Mouse (Mus musculus) kidney, adult 2 months (tissue): ENCODE results near the gene Gm37240. TPM values are rescaled to one million over a fixed set of nuclear protein-coding genes. Genes with fewer than 3 reads are reported as not detected.
A peak's percentile ranks its signal among the peaks of the same experiment; 100 is the strongest.

Experiments used
- DNase-seq: peaks from one replicate; pipeline ENCODE4 v3.0.0; 2021
- H3K27ac ChIP-seq: fragments of 200-500 bp; 2 replicates; pipeline ENCODE4 v1.5.1; 2012; ENCODE audit warnings: low read depth, low read length, control low read depth, inconsistent platforms; ENCODE audit not compliant: insufficient read depth
- H3K27me3 ChIP-seq: fragments of 200-500 bp; replicated peaks from 2 replicates; pipeline ENCODE4 v1.6.1; 2012; ENCODE audit warnings: mild to moderate bottlenecking, moderate library complexity, low read length, inconsistent platforms; ENCODE audit not compliant: control insufficient read depth, insufficient read depth
- H3K36me3 ChIP-seq: fragments of 200-500 bp; 2 replicates; pipeline ENCODE4 v1.6.1; 2012; ENCODE audit warnings: mild to moderate bottlenecking, moderate library complexity, low read length, inconsistent platforms; ENCODE audit not compliant: control insufficient read depth, insufficient read depth
- H3K4me1 ChIP-seq: fragments of 200-500 bp; 2 replicates; pipeline ENCODE4 v1.6.1; 2011; ENCODE audit warnings: low read length; ENCODE audit not compliant: control insufficient read depth, insufficient read depth
- H3K4me3 ChIP-seq: fragments of 200-500 bp; 2 replicates; pipeline ENCODE4 v1.5.1; 2011; ENCODE audit warnings: mild to moderate bottlenecking, low read depth, low read length, control low read depth; ENCODE audit not compliant: insufficient read depth
- CTCF ChIP-seq: fragments of 200-500 bp; conservative IDR thresholded peaks from 2 replicates; pipeline ENCODE4 v1.5.1; 2011; ENCODE audit warnings: low read depth, mild to moderate bottlenecking, control low read depth, low read length, moderate library complexity, mixed read lengths; ENCODE audit not compliant: insufficient read depth, insufficient read length
- POLR2A ChIP-seq: fragments of 200-500 bp; IDR thresholded peaks from one replicate; pipeline ENCODE4 v1.6.1; 2011; ENCODE audit warnings: low read depth, low read length, control low read depth
- WGBS: fragments of 180-500 bp; shearing (Covaris S2); methylation state at CpG from one replicate; pipeline ENCODE4 v1.1.7; 2018; 5-methylcytosine and 5-hydroxymethylcytosine counted together
- polyA plus RNA-seq: library from polyadenylated mRNA; depleted of rRNA; stranded (reverse); fragments of >200 nt; gene quantifications from 2 replicates; pipeline ENCODE4 v1.2.3, GENCODE M21; 2012

The Gm37240 gene
- polyA plus RNA-seq, 1 experiment: 5.5 TPM

- 52% methylated on average over 4 of the region's 4 CpGs for WGBS
- H3K27ac ChIP-seq: peak overlapping the region; percentile 63; the same call in 1 of the 2 replicates
- no peak for TF ChIP-seq CTCF
- TF ChIP-seq POLR2A: no peak
- no peak overlapping the region for H3K4me3 ChIP-seq
- H3K36me3 ChIP-seq: no peaks in the 10 kb centered on the region
- DNase-seq: peak; percentile 65
- H3K27me3 ChIP-seq: no peaks in the 10 kb centered on the region
- peaks cover 7% of the 10 kb centered on the region for H3K4me1 ChIP-seq
Measured at GRCm38 (mm10) chr3:85813101-85814014, 74.0 kb downstream of the Gm37240 start.

- Histone ChIP-seq H3K27ac (no peak overlapping the region), H3K4me3 (no peak overlapping the region), H3K36me3 (no peaks in the 10 kb centered on the region), H3K27me3 (no peaks in the 10 kb centered on the region), H3K4me1 (peaks cover 7% of the 10 kb centered on the region)
- TF ChIP-seq POLR2A: no peak
- TF ChIP-seq CTCF: no peak
- 98% methylated on average over 5 of the region's 5 CpGs for WGBS
- DNase-seq: no peak
Measured at GRCm38 (mm10) chr3:85812010-85812409, 75.3 kb downstream of the Gm37240 start.

GRCm38 (mm10) chr3:85793166-85793565 is 94.2 kb downstream of the Gm37240 start:
- H3K4me1 ChIP-seq: no peaks in the 10 kb centered on the region
- no peak overlapping the region for H3K27ac ChIP-seq
- H3K36me3 ChIP-seq: no peaks in the 10 kb centered on the region
- TF ChIP-seq POLR2A: no peak
- no peak for TF ChIP-seq CTCF
- no peak for DNase-seq
- no peak overlapping the region for H3K4me3 ChIP-seq
- no peaks in the 10 kb centered on the region for H3K27me3 ChIP-seq
- WGBS: 35% methylated on average over 1 of the region's 1 CpGs

- 53% methylated on average over 4 of the region's 4 CpGs for WGBS
Measured at GRCm38 (mm10) chr3:85789748-85790147, 97.6 kb downstream of the Gm37240 start.

GRCm38 (mm10) chr3:85786501-85786900 is 100.8 kb downstream of the Gm37240 start:
- Histone ChIP-seq H3K27me3 (no peaks in the 10 kb centered on the region), H3K36me3 (no peaks in the 10 kb centered on the region), H3K4me1 (peaks cover 3% of the 10 kb centered on the region; the same call in 1 of the 2 replicates), H3K4me3 (no peak overlapping the region), H3K27ac (no peak overlapping the region)
- DNase-seq: peak; percentile 56
- 38% methylated on average over 8 of the region's 8 CpGs for WGBS
- TF ChIP-seq CTCF (no peak), POLR2A (no peak)

More at GRCm38 (mm10) chr3:85789748-85790147, 97.6 kb downstream of the Gm37240 start:
- Histone ChIP-seq H3K36me3 (no peaks in the 10 kb centered on the region), H3K4me1 (peaks cover 3% of the 10 kb centered on the region; the same call in 1 of the 2 replicates), H3K27me3 (no peaks in the 10 kb centered on the region), H3K4me3 (no peak overlapping the region), H3K27ac (no peak overlapping the region)
- TF ChIP-seq CTCF (no peak), POLR2A (no peak)
- DNase-seq: no peak

GRCm38 (mm10) chr3:85780906-85781305 is 106.4 kb downstream of the Gm37240 start:
- no peaks in the 10 kb centered on the region for H3K36me3 ChIP-seq
- TF ChIP-seq CTCF (no peak), POLR2A (no peak)
- 75% methylated on average over 7 of the region's 7 CpGs for WGBS
- H3K4me3 ChIP-seq: no peak overlapping the region
- H3K27ac ChIP-seq: no peak overlapping the region
- no peaks in the 10 kb centered on the region for H3K27me3 ChIP-seq
- peaks cover 5% of the 10 kb centered on the region for H3K4me1 ChIP-seq
- DNase-seq: no peak

GRCm38 (mm10) chr3:85780332-85780731 is 107.0 kb downstream of the Gm37240 start:
- Histone ChIP-seq H3K36me3 (no peaks in the 10 kb centered on the region), H3K4me1 (peaks cover 5% of the 10 kb centered on the region), H3K27me3 (no peaks in the 10 kb centered on the region), H3K4me3 (no peak overlapping the region), H3K27ac (no peak overlapping the region)
- WGBS: 68% methylated on average over 2 of the region's 2 CpGs
- no peak for TF ChIP-seq POLR2A
- TF ChIP-seq CTCF: no peak
- DNase-seq: no peak
